Mouse (Mus musculus) testis, adult 2 months (tissue): ENCODE data around the gene Usp46. TPM values are rescaled to one million over a fixed set of nuclear protein-coding genes. Genes with fewer than 3 reads are reported as not detected.

Experiments used
- H3K27ac ChIP-seq: fragments of 200-500 bp; 2 replicates; pipeline ENCODE4 v1.5.1; 2012; ENCODE audit warnings: low read depth, low read length; ENCODE audit not compliant: control insufficient read depth, insufficient read depth
- H3K27me3 ChIP-seq: fragments of 200-500 bp; 2 replicates; pipeline ENCODE4 v1.6.1; 2012; ENCODE audit warnings: mild to moderate bottlenecking, low read length, moderate library complexity; ENCODE audit not compliant: control insufficient read depth, insufficient read depth
- H3K36me3 ChIP-seq: fragments of 200-500 bp; 2 replicates; pipeline ENCODE4 v1.6.1; 2012; ENCODE audit warnings: mild to moderate bottlenecking, low read length; ENCODE audit not compliant: control insufficient read depth, insufficient read depth
- H3K4me1 ChIP-seq: fragments of 200-500 bp; 2 replicates; pipeline ENCODE4 v1.6.1; 2012; ENCODE audit warnings: low read length; ENCODE audit not compliant: control insufficient read depth, insufficient read depth
- H3K4me3 ChIP-seq: fragments of 200-500 bp; 2 replicates; pipeline ENCODE4 v1.5.1; 2012; ENCODE audit warnings: low read depth, mild to moderate bottlenecking, low read length, moderate library complexity, mixed read lengths; ENCODE audit not compliant: control insufficient read depth
- CTCF ChIP-seq: fragments of 200-500 bp; IDR thresholded peaks from 2 replicates; pipeline ENCODE4 v1.5.1; 2012; ENCODE audit warnings: low read depth, mild to moderate bottlenecking, inconsistent platforms, low read length, moderate library complexity; ENCODE audit not compliant: control insufficient read depth, insufficient read depth, insufficient replicate concordance
- POLR2A ChIP-seq: fragments of 200-500 bp; IDR thresholded peaks from 2 replicates; pipeline ENCODE4 v1.6.1; 2012; ENCODE audit warnings: low read depth, mild to moderate bottlenecking, inconsistent platforms, low read length, moderate library complexity; ENCODE audit not compliant: control insufficient read depth
- polyA plus RNA-seq: library from polyadenylated mRNA; depleted of rRNA; stranded (reverse); fragments of >200 nt; gene quantifications from 2 replicates; pipeline ENCODE4 v1.2.3, GENCODE M21; 2012; rRNA removed

Gene Usp46
- polyA plus RNA-seq: 20.4 and 24.7 TPM in 2 replicates

GRCm38 (mm10) chr5:74067831-74068713, at the start of gene Usp46:
TSS of gene Usp46 (minus strand) at chr5:74068431.
- no peaks in the 10 kb centered on the region for H3K36me3 ChIP-seq
- TF ChIP-seq CTCF: no peak
- 0 out of 2 replicates have a peak, but pooled peaks have one; percentile 47 for TF ChIP-seq POLR2A
- peak within 1 kb of the TSS; percentile 79 for H3K27ac ChIP-seq
- peaks cover 4% of the 10 kb centered on the region for H3K4me1 ChIP-seq
- H3K27me3 ChIP-seq: peaks cover 2% of the 10 kb centered on the region; the same call in 1 of the 2 replicates
- peak within 1 kb of the TSS; percentile 93 for H3K4me3 ChIP-seq

GRCm38 (mm10) chr5:74113961-74114689, 45.9 kb upstream of the Usp46 start:
- no peak for TF ChIP-seq POLR2A
- TF ChIP-seq CTCF: no peak
- peaks cover 4% of the 10 kb centered on the region; the same call in 1 of the 2 replicates for H3K4me1 ChIP-seq
- H3K27me3 ChIP-seq: no peaks in the 10 kb centered on the region
- no peak overlapping the region for H3K4me3 ChIP-seq
- H3K27ac ChIP-seq: no peak overlapping the region
- H3K36me3 ChIP-seq: no peaks in the 10 kb centered on the region

DNA sequence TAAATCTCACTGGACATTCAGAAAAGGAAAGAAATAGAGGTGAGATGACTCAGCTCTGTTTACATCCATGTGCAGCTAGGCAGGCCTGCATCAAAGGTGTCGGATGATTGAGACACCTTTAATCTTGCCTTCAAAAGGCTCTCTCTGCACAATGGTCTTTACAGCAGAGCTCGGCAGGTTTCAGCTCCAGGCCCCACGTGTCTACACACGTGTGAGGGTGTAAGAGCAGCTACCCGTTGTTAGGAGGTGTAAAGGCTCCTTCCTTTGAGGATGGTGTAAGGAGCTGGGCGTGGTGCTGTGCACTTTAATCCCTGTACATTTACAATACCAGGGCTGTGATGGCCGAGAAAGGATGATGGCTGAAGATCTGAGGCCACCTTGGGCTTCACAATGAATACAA, 37.2 kb upstream of the Usp46 start:
- TF ChIP-seq CTCF (no peak), POLR2A (no peak)
- Histone ChIP-seq H3K27me3 (no peaks in the 10 kb centered on the region), H3K27ac (no peak overlapping the region), H3K4me3 (no peak overlapping the region), H3K4me1 (no peaks in the 10 kb centered on the region), H3K36me3 (no peaks in the 10 kb centered on the region)

DNA sequence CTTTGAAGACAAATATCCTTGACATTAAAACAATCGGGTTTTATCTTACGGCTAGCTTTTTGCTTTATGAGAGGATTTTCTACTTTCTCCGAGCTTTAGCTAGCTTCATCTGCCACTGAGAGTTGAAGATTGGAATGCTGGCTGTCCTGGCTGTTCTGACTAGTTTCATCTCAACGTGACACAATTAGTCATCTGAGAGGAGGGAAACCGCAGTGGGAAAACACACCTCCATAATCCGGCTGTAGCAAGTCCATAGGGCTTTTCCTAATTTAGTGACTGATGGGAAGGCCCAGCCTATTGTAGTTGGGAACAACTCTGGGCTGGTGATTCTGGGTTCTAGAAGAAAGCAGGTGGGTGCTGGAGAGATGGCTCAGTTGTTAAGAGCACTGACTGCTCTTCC, 33.5 kb upstream of the Usp46 start:
- no peak for TF ChIP-seq POLR2A
- no peak for TF ChIP-seq CTCF
- Histone ChIP-seq H3K4me1 (no peaks in the 10 kb centered on the region), H3K36me3 (no peaks in the 10 kb centered on the region), H3K27ac (no peak overlapping the region), H3K27me3 (no peaks in the 10 kb centered on the region), H3K4me3 (no peak overlapping the region)

DNA sequence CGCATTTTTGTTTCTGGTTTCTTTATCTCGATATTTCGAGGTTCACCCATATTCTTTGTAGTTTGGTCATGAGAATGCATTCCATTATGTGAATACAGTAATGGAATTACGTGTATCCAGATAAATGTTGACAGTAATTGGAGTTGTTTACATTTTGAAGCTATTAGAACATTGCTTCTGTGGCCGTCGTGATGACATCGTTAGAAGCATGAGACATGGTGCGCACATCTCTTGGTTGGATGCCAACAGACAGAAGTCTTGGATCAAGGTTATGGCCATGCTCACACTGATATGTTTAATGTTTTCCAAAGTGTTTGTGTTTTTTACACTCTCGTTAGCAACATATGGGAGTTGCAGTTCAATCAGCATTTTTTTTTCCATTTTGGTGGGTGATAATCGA, 30.8 kb upstream of the Usp46 start:
- Histone ChIP-seq H3K36me3 (no peaks in the 10 kb centered on the region), H3K27me3 (no peaks in the 10 kb centered on the region), H3K4me1 (no peaks in the 10 kb centered on the region), H3K4me3 (no peak overlapping the region), H3K27ac (no peak overlapping the region)
- TF ChIP-seq CTCF (no peak), POLR2A (no peak)

GRCm38 (mm10) chr5:74097854-74098220, 29.6 kb upstream of the Usp46 start:
- TF ChIP-seq POLR2A (no peak), CTCF (no peak)
- Histone ChIP-seq H3K27me3 (no peaks in the 10 kb centered on the region), H3K4me1 (no peaks in the 10 kb centered on the region), H3K36me3 (no peaks in the 10 kb centered on the region), H3K27ac (no peak overlapping the region), H3K4me3 (no peak overlapping the region)
